Mouse (Mus musculus) myocyte (in vitro differentiated cells): ENCODE data around the gene Nemf. TPM values are rescaled to one million over a fixed set of nuclear protein-coding genes. Genes with fewer than 3 reads are reported as not detected.
A peak's percentile ranks its signal among the peaks of the same experiment; 100 is the strongest.

Experiments used
- H3K27me3 ChIP-seq: one replicate; pipeline ENCODE4 v1.6.1; 2011; ENCODE audit not compliant: control insufficient read depth, insufficient read depth, insufficient read length
- H3K36me3 ChIP-seq: one replicate; pipeline ENCODE4 v1.6.1; 2011; ENCODE audit not compliant: control insufficient read depth, insufficient read depth
- H3K4me2 ChIP-seq: one replicate; pipeline ENCODE4 v1.6.1; 2011; ENCODE audit warnings: low read depth, control low read depth
- H3K4me3 ChIP-seq: one replicate; pipeline ENCODE4 v1.5.1; 2011; ENCODE audit warnings: mild to moderate bottlenecking, control low read depth, moderate library complexity
- H3K79me2 ChIP-seq: one replicate; pipeline ENCODE4 v1.6.1; 2011; ENCODE audit not compliant: control insufficient read depth, insufficient read depth
- H3ac ChIP-seq: one replicate; pipeline ENCODE4 v1.6.1; 2011; ENCODE audit not compliant: control insufficient read depth, insufficient read length
- CEBPB ChIP-seq: IDR thresholded peaks from 2 replicates; pipeline ENCODE4 v1.6.1; 2011; ENCODE audit warnings: mild to moderate bottlenecking, moderate library complexity; ENCODE audit not compliant: poor library complexity, insufficient read depth, severe bottlenecking
- E2F4 ChIP-seq: IDR thresholded peaks from one replicate; pipeline ENCODE4 v1.6.1; 2011; ENCODE audit warnings: mild to moderate bottlenecking, control low read depth, moderate library complexity; ENCODE audit not compliant: insufficient read depth
- MAX ChIP-seq: IDR thresholded peaks from one replicate; pipeline ENCODE4 v1.6.1; 2011; ENCODE audit warnings: low read depth, mild to moderate bottlenecking, control low read depth
- MYOD1 ChIP-seq, 3 experiments: IDR thresholded peaks; one replicate each; pipeline ENCODE4 v1.6.1; 2011; ENCODE audit warnings: control low read depth in 2 of 3, low read depth in 2 of 3, mild to moderate bottlenecking in 2 of 3, moderate library complexity in 1 of 3; ENCODE audit not compliant: insufficient read length in 2 of 3, control insufficient read depth in 1 of 3
- MYOG ChIP-seq, 3 experiments: IDR thresholded peaks; one replicate each; pipeline ENCODE4 v1.6.1; 2011; ENCODE audit warnings: control low read depth in 2 of 3, low read depth in 2 of 3, mild to moderate bottlenecking in 2 of 3; ENCODE audit not compliant: insufficient read length in 2 of 3, control insufficient read depth in 1 of 3, insufficient read depth in 1 of 3
- POLR2A ChIP-seq: IDR thresholded peaks from one replicate; pipeline ENCODE4 v1.6.1; 2011; ENCODE audit warnings: low read depth, mild to moderate bottlenecking, control low read depth, moderate library complexity; ENCODE audit not compliant: insufficient read length
- POLR2AphosphoS2 ChIP-seq: IDR thresholded peaks from one replicate; pipeline ENCODE4 v1.6.1; 2011; ENCODE audit warnings: low read depth, control low read depth; ENCODE audit not compliant: insufficient read length
- REST ChIP-seq: IDR thresholded peaks from one replicate; pipeline ENCODE4 v1.6.1; 2011; ENCODE audit warnings: mild to moderate bottlenecking, control low read depth, moderate library complexity; ENCODE audit not compliant: insufficient read depth, insufficient read length
- SRF ChIP-seq: IDR thresholded peaks from one replicate; pipeline ENCODE4 v1.6.1; 2011; ENCODE audit warnings: low read depth; ENCODE audit not compliant: control insufficient read depth, insufficient read length
- TCF12 ChIP-seq: IDR thresholded peaks from one replicate; pipeline ENCODE4 v1.6.1; 2011; ENCODE audit warnings: mild to moderate bottlenecking, control low read depth; ENCODE audit not compliant: poor library complexity, insufficient read depth, severe bottlenecking
- TCF3 ChIP-seq: IDR thresholded peaks from one replicate; pipeline ENCODE4 v1.6.1; 2011; ENCODE audit warnings: low read depth, control low read depth; ENCODE audit not compliant: insufficient read length
- USF1 ChIP-seq: IDR thresholded peaks from one replicate; pipeline ENCODE4 v1.6.1; 2011; ENCODE audit warnings: low read depth, mild to moderate bottlenecking, control low read depth, moderate library complexity
- polyA plus RNA-seq: library from polyadenylated mRNA; unstranded; fragments of >200 nt; fragmentation: generic; extraction: Trizol; gene quantifications from one replicate; pipeline ENCODE4 v1.2.1, GENCODE M21; 2012; ENCODE audit warnings: missing spikeins

Nemf gene
- polyA plus RNA-seq, 1 experiment: 6.8 TPM

DNA sequence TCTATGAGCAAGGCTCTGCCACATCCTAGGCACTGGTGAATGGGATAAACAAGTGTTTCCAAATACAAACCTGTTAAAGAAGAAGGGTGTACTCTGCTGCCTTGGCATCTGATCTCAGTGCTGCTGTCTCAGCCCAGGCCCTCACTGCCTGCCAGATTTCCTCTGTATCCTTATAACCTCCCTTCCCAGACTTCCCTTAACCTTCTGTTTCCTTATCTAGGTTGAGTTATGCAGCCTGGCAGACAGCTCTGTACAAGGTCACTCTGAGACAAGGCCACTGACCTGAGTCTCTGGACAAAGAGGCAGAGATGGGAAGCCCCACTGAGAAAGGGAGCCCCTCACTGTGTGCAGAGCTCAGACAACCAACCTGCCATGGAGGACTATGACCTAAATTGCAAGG is 38.5 kb downstream of the Nemf start:
- H3K36me3 ChIP-seq: peaks cover 54% of the 10 kb centered on the region
- H3K27me3 ChIP-seq: no peaks in the 10 kb centered on the region
- TF ChIP-seq E2F4 (no peak), REST (no peak), POLR2AphosphoS2 (no peak), SRF (no peak), TCF12 (no peak), MYOD1 (IDR thresholded peaks at IDR 0.05; ENCODE audit: control insufficient read depth in 1 of 3, insufficient read length in 2 of 3, low read depth in 2 of 3) (no peak), CEBPB (no peak), POLR2A (no peak), TCF3 (no peak), MYOG (IDR thresholded peaks at IDR 0.05; ENCODE audit: control insufficient read depth in 1 of 3, insufficient read depth in 1 of 3, insufficient read length in 2 of 3, low read depth in 2 of 3) (no peak), USF1 (no peak)
- no peak overlapping the region for H3ac ChIP-seq
- no peaks in the 10 kb centered on the region for H3K79me2 ChIP-seq
- H3K4me2 ChIP-seq: no peak overlapping the region
- H3K4me3 ChIP-seq: no peak overlapping the region

- Histone ChIP-seq H3ac (no peak overlapping the region), H3K79me2 (no peaks in the 10 kb centered on the region), H3K36me3 (peaks cover 81% of the 10 kb centered on the region), H3K4me3 (no peak overlapping the region), H3K4me2 (no peak overlapping the region), H3K27me3 (no peaks in the 10 kb centered on the region)
- TF ChIP-seq MYOD1 (IDR thresholded peaks at IDR 0.05; ENCODE audit: control insufficient read depth in 1 of 3, insufficient read length in 2 of 3, low read depth in 2 of 3) (no peak), POLR2AphosphoS2 (peak; percentile 74)
Observed at GRCm38 (mm10) chr12:69309659-69310058, 47.3 kb downstream of the Nemf start.

DNA sequence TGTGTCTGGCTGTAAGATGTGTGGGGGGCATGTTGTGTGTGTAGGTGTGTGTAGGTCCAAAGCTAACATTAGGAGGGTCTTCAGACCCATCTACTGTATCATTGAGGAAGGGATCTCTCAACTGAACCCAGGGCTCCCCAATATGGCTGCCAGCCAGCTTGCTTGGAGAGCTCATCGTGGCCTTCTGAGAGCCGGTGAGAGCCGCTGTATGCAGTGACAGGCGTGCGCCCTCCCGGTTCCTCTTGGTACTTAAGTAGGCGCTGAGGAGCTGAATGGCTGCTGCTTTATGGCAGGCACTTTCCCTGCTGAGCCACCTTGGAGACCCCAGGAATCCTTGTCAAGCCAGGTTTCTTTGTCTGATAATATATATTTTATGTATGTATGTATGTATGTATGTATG is 50.6 kb downstream of the Nemf start:
- H3K4me2 ChIP-seq: no peak overlapping the region
- H3K36me3 ChIP-seq: peaks cover 70% of the 10 kb centered on the region
- TF ChIP-seq E2F4 (no peak), SRF (no peak)
- H3K4me3 ChIP-seq: no peak overlapping the region
- no peak overlapping the region for H3ac ChIP-seq
- H3K27me3 ChIP-seq: no peaks in the 10 kb centered on the region
- no peaks in the 10 kb centered on the region for H3K79me2 ChIP-seq

- peaks cover 51% of the 10 kb centered on the region for H3K36me3 ChIP-seq
Observed at GRCm38 (mm10) chr12:69304051-69304450, 52.9 kb downstream of the Nemf start.

DNA sequence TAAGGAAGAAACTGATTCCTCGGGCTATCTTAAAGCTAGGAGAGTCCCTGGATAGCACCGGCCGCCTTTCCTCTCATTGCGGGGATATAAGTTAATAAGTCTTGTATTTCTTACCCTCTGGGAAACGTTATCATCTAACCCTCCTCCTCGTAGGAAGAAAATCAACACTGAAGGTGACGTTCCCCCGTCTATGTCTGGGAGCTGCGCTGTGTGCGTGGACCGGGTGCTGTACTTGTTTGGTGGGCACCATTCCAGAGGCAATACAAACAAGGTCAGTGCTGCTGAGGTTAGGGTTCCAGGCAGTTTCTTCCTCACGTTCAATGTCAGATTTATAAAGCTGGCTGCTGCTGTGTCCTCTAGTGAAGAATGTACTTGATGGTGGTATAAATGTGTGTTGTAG is 54.8 kb downstream of the Nemf start:
- peaks cover 21% of the 10 kb centered on the region for H3K79me2 ChIP-seq
- H3K4me3 ChIP-seq: no peak overlapping the region
- peaks cover 37% of the 10 kb centered on the region for H3K36me3 ChIP-seq
- no peak overlapping the region for H3K4me2 ChIP-seq
- no peak overlapping the region for H3ac ChIP-seq
- TF ChIP-seq TCF12 (no peak), REST (no peak), SRF (no peak), MYOG (IDR thresholded peaks at IDR 0.05; ENCODE audit: control insufficient read depth in 1 of 3, insufficient read depth in 1 of 3, insufficient read length in 2 of 3, low read depth in 2 of 3) (no peak), MYOD1 (IDR thresholded peaks at IDR 0.05; ENCODE audit: control insufficient read depth in 1 of 3, insufficient read length in 2 of 3, low read depth in 2 of 3) (no peak), POLR2A (no peak), USF1 (no peak), TCF3 (no peak), E2F4 (no peak), MAX (no peak), POLR2AphosphoS2 (no peak), CEBPB (no peak)
- H3K27me3 ChIP-seq: no peaks in the 10 kb centered on the region

More at GRCm38 (mm10) chr12:69304051-69304450, 52.9 kb downstream of the Nemf start:
- Histone ChIP-seq H3K4me3 (no peak overlapping the region), H3K4me2 (no peak overlapping the region), H3ac (no peak overlapping the region), H3K79me2 (peaks cover 2% of the 10 kb centered on the region), H3K27me3 (no peaks in the 10 kb centered on the region)
- TF ChIP-seq CEBPB: no peak
- TF ChIP-seq MYOD1 (IDR thresholded peaks at IDR 0.05; ENCODE audit: control insufficient read depth in 1 of 3, insufficient read length in 2 of 3, low read depth in 2 of 3): no peak
- no peak for TF ChIP-seq TCF12
- TF ChIP-seq MAX: no peak
- TF ChIP-seq POLR2AphosphoS2: no peak
- TF ChIP-seq POLR2A: no peak
- TF ChIP-seq SRF: no peak
- no peak for TF ChIP-seq REST
- TF ChIP-seq USF1: no peak
- TF ChIP-seq TCF3: no peak
- TF ChIP-seq MYOG (IDR thresholded peaks at IDR 0.05; ENCODE audit: control insufficient read depth in 1 of 3, insufficient read depth in 1 of 3, insufficient read length in 2 of 3, low read depth in 2 of 3): no peak
- TF ChIP-seq E2F4: no peak
